Mouse (Mus musculus) neural tube, embryonic 12.5 days (tissue): ENCODE measurements around the gene Timp2. TPM values are rescaled to one million over a fixed set of nuclear protein-coding genes. Genes with fewer than 3 reads are reported as not detected.
A peak's percentile ranks its signal among the peaks of the same experiment; 100 is the strongest.

Source experiments
- ATAC-seq: fragments of 200-750 bp; cut with Nextera tagmentation; 2 replicates; pipeline ENCODE4 v1.8.0; 2017; ENCODE audit warnings: low read depth, mild to moderate bottlenecking, moderate TSS enrichment, moderate library complexity; ENCODE audit not compliant: low FRiP score
- H3K27ac ChIP-seq: fragments of 300-500 bp; sonication (generic); 2 replicates; pipeline ENCODE4 v1.5.1; 2016
- H3K27me3 ChIP-seq: fragments of 300-500 bp; sonication (generic); replicated peaks from 2 replicates; pipeline ENCODE4 v1.6.1; 2016; ENCODE audit warnings: mild to moderate bottlenecking
- H3K36me3 ChIP-seq: fragments of 300-500 bp; sonication (generic); 2 replicates; pipeline ENCODE4 v1.6.1; 2016; ENCODE audit warnings: mild to moderate bottlenecking
- H3K4me1 ChIP-seq: fragments of 300-500 bp; sonication (generic); 2 replicates; pipeline ENCODE4 v1.6.1; 2016
- H3K4me2 ChIP-seq: fragments of 300-500 bp; sonication (generic); replicated peaks from 2 replicates; pipeline ENCODE4 v1.6.1; 2016; ENCODE audit warnings: mild to moderate bottlenecking
- H3K4me3 ChIP-seq: fragments of 300-500 bp; sonication (generic); 2 replicates; pipeline ENCODE4 v1.5.1; 2016
- H3K9ac ChIP-seq: fragments of 300-500 bp; sonication (generic); 2 replicates; pipeline ENCODE4 v1.6.1; 2016; ENCODE audit warnings: mild to moderate bottlenecking
- H3K9me3 ChIP-seq: fragments of 300-500 bp; sonication (generic); 2 replicates; pipeline ENCODE4 v1.6.1; 2016; ENCODE audit warnings: mild to moderate bottlenecking
- WGBS: fragments of 180-500 bp; shearing (Covaris S2); methylation state at CpG from one replicate; pipeline ENCODE4 v1.1.7; 2016; 5-methylcytosine and 5-hydroxymethylcytosine counted together
- polyA plus RNA-seq: library from polyadenylated mRNA; unstranded; fragments of >200 nt; fragmentation: Nextera tagmentation; extraction: Ambion mirVana; gene quantifications from 2 replicates; pipeline ENCODE4 v1.2.1, GENCODE M21; 2016

Timp2 gene
- polyA plus RNA-seq, result 47.1 and 50.0 TPM in 2 replicates

DNA sequence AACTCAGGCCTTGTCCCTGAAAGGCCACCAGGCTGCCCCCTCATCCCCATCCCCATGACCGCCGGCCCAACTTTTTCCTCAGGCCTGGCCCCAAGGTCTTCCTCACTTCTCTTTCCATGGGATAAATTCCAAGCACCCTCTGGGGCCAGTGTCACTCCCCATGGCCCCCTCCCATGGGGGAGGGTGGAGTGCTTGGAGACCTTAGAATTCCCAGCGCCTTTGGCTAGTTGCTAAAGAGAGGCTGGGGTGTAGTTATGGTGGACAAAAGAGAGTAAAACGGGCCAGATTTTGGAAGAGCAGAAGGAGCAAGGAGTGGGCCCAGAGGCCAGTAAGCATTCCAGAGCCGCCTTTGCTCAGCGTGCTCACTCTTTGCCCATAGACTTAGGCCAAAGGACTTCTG lies at the start of gene Timp2:
Gene Timp2, minus strand, starts transcription at position 101 of the 400 bp plus-strand sequence.
- H3K27ac ChIP-seq, result peak within 1 kb of the TSS; percentile 66
- H3K4me3 ChIP-seq, result peak within 1 kb of the TSS; percentile 74
- 30% methylated on average over 6 of the region's 6 CpGs for WGBS
- H3K27me3 ChIP-seq, result no peaks in the 10 kb centered on the region
- no peaks in the 10 kb centered on the region for H3K36me3 ChIP-seq
- H3K9ac ChIP-seq, result peak within 1 kb of the TSS; percentile 92
- no peak for ATAC-seq
- H3K4me1 ChIP-seq, result peaks cover 32% of the 10 kb centered on the region
- no peaks in the 10 kb centered on the region for H3K9me3 ChIP-seq
- H3K4me2 ChIP-seq, result peak within 1 kb of the TSS; percentile 89

DNA sequence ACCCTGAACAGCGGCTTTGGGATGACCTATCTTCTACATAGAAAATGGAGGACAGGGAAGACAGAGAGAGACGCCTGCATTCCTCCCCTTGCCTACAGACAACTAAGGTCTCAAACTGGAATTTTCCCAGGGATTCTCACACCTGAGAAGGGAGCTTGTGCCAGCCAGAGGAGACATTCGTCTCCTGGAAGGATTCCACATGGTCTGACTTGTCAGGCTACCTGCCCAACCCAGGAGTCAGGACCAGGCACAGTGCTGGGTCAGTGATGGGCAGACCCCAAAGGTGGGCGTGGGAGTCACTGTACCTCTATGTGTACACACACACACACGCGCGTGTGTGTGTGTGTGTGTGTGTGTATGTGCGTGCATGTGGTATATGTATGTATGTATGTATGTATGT lies 49.8 kb upstream of the Timp2 start:
- peaks cover 4% of the 10 kb centered on the region for H3K4me1 ChIP-seq
- no peak overlapping the region for H3K9ac ChIP-seq
- H3K36me3 ChIP-seq, result peaks cover 39% of the 10 kb centered on the region
- no peak overlapping the region for H3K4me3 ChIP-seq
- no peak overlapping the region for H3K27ac ChIP-seq
- H3K4me2 ChIP-seq, result no peak overlapping the region
- no peaks in the 10 kb centered on the region for H3K9me3 ChIP-seq
- ATAC-seq, result no peak
- WGBS, result 94% methylated on average over 8 of the region's 8 CpGs
- H3K27me3 ChIP-seq, result no peaks in the 10 kb centered on the region

DNA sequence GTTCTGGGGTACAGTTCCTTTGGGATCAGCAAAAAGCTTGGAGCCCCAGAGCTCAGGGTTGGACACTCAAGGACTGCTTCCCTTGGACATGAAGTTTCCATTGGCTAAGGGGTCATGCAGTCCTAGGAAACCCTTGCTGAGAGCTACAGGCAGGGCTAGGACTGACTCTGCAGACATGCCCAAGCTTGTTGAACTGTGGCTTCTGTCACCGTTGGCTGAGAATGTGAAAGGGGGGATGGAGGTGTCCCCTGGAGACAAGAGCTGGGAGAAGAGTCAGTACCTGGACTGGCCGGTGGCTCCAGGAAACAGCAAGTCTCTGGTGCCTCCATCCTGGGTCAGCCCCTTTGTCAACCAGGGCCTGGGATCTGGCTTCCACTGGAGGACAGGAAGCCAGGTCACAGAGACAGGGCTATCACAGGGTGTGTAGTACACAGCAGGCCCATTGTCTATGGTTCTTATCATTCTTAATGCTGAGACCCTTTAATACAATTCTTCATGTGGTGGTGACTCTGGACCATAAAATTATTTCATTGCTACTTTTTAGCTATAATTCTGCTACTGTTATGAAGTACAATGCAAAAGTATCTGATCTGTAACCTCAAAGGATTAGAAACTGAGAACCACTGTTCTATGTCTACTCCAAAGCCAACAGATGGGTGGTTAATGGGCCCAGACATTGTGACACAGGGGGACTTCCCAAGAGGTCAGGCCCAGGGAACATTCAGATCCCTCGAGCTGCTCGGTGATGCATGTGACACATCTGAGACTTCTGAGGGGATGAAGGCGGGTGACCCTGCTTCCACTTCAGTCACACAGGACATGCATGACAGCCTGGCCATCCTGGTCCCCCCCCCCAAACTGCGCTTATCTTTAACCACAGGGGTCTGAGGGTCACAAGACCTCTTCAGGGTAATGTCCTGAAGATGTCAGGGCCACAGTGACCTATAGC lies 48.7 kb upstream of the Timp2 start:
- Histone ChIP-seq H3K4me2 (no peak overlapping the region), H3K27ac (no peak overlapping the region), H3K4me1 (peaks cover 6% of the 10 kb centered on the region; the same call in 1 of the 2 replicates), H3K9me3 (no peaks in the 10 kb centered on the region), H3K27me3 (no peaks in the 10 kb centered on the region), H3K36me3 (peaks cover 32% of the 10 kb centered on the region), H3K4me3 (no peak overlapping the region), H3K9ac (no peak overlapping the region)
- 78% methylated on average over 6 of the region's 6 CpGs for WGBS
- ATAC-seq, result no peak

DNA sequence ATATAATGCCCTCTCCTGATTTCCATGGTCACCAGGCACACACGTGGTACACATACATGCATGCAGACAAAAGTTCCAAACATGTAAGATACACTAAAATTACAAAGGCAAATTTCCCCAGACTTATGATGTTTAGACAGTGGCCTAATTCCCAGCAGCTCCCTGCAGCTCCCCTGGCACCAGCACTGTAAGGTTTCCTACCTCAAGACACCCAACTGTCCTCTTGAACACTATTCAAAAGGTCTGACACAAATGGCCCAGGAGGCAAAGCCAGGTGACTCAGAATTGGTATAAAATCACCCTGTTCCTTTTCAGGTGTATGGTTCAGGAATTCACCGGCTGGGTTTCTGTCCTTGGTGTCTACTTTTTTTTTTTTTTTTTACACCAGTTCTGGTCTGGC lies 47.6 kb upstream of the Timp2 start:
- no peak for ATAC-seq

DNA sequence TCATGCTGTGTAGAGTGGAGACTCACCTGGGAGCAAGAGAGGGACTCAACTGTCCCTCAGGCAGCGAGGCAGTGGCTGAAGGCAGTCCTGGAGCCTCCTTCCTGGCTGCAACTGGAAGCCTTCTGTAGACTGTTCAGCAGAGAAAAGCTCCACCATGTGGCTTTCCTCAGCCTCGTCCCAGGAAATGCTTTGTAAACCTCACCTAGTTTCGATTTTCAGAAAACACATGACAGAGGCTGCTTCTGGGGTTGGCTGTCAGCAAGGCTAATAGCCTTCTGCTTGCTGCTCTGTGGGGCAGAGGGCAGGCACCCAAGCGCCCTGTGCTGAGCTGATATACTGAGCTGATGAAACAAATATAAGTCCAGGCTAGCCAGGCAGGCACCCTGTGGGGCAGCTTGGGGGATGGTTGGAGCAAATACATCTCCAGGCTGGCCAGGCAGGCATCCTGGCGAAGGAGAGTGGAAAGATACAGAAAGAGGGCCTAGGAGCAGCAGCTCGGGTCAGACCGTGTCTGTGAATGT lies 46.3 kb upstream of the Timp2 start, which contains the start of gene Lgals3bp:
Gene Lgals3bp, minus strand, starts transcription at position 333 of the 521 bp plus-strand sequence.
- no peak for ATAC-seq
- 65% methylated on average over 7 of the region's 7 CpGs for WGBS
- Histone ChIP-seq H3K27me3 (no peaks in the 10 kb centered on the region), H3K4me3 (no peak within 1 kb of the TSS), H3K9ac (no peak within 1 kb of the TSS), H3K9me3 (no peaks in the 10 kb centered on the region), H3K4me2 (no peak within 1 kb of the TSS), H3K27ac (no peak within 1 kb of the TSS), H3K4me1 (peaks cover 6% of the 10 kb centered on the region; the same call in 1 of the 2 replicates), H3K36me3 (peaks cover 13% of the 10 kb centered on the region)

More for the DNA sequence above, 47.6 kb upstream of the Timp2 start:
- H3K36me3 ChIP-seq, result peaks cover 27% of the 10 kb centered on the region
- no peaks in the 10 kb centered on the region for H3K27me3 ChIP-seq
- no peak overlapping the region for H3K4me3 ChIP-seq
- H3K9me3 ChIP-seq, result no peaks in the 10 kb centered on the region
- no peak overlapping the region for H3K4me2 ChIP-seq
- no peak overlapping the region for H3K27ac ChIP-seq
- H3K9ac ChIP-seq, result no peak overlapping the region
- H3K4me1 ChIP-seq, result peaks cover 6% of the 10 kb centered on the region; the same call in 1 of the 2 replicates
- 87% methylated on average over 2 of the region's 2 CpGs for WGBS

DNA sequence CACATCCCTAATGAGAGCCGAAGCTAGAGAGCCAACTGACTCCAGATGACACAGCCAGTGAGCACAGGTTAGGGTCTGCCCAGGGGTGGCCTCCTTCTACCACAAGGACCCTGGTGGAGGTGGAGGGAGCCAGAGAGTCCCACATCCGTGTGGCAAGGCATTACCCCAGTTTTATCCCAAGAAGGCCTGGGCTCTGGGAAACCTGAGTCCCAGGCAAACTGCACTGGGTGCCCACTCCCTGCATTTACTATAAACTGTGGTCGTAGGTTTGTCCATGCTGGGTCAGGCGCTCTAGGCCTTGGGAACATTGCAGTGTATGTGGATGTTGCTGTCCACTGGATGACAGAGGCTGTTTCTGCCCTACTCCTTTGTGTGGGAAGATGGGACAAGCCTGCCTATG lies 45.7 kb upstream of the Timp2 start:
- Histone ChIP-seq H3K9me3 (no peaks in the 10 kb centered on the region), H3K27me3 (no peaks in the 10 kb centered on the region), H3K27ac (no peak overlapping the region), H3K4me2 (no peak overlapping the region), H3K4me1 (peaks cover 6% of the 10 kb centered on the region; the same call in 1 of the 2 replicates), H3K4me3 (no peak overlapping the region), H3K9ac (no peak overlapping the region), H3K36me3 (peaks cover 7% of the 10 kb centered on the region; the same call in 1 of the 2 replicates)
- 89% methylated on average over 4 of the region's 4 CpGs for WGBS
- no peak for ATAC-seq

DNA sequence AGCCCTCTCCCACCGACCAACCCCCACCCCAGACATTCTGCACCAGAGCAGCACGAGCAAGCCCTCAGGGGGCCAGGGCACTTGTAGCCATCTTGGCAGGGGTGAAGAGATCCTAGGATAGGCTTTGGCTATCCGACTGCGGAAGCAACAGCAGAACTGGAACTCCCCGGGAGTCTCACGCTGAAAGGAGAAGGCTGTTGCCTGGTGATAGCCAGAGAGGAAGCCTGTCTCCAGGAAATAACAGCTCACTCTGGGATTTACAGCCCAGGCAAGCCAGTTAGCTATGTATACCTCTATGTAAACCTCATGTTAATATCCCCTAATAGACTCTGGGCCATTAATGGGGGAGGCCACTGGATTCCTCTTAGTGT lies 45.0 kb upstream of the Timp2 start:
- Histone ChIP-seq H3K4me2 (no peak overlapping the region), H3K9me3 (no peaks in the 10 kb centered on the region), H3K4me1 (peaks cover 6% of the 10 kb centered on the region; the same call in 1 of the 2 replicates), H3K9ac (no peak overlapping the region), H3K27me3 (no peaks in the 10 kb centered on the region), H3K4me3 (no peak overlapping the region), H3K27ac (no peak overlapping the region), H3K36me3 (0 out of 2 replicates have a peak, but pooled peaks cover 2% of the 10 kb centered on the region)
- no peak for ATAC-seq
- WGBS, result 44% methylated on average over 6 of the region's 6 CpGs

DNA sequence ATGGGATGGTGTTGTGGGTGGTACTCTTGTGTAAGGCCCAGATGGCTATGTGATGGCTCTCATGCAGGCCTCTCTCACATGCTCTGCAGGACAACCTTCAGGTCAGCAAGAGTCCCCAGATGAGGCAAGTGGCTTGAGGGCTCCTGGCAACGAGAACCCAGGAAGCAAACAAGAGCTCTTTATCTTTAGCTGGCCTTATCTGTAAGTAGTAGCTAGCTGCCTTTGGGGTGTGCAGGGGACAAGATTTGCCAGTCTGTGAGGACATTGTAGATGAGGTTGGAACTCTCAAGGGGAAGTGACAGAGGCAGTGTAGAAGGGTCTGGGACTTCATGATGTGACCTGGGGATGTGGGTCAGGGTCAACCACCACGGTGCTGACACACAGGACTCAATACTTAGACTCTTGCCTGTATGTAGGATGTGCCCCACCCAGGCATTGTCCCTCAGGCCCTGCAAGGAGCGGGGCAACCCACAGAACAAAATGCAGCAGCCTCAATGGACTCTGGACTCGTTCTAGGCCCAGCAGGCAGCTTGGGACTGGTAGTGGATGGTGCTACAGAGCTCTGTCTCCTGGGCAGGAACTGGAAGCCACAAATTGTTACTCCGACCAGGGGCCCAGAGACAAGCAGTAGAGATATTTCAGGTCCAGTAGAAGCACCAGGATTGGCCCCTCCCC lies 44.5 kb upstream of the Timp2 start:
- WGBS, result 76% methylated on average over 5 of the region's 5 CpGs
- Histone ChIP-seq H3K27ac (no peak overlapping the region), H3K9me3 (no peaks in the 10 kb centered on the region), H3K4me2 (no peak overlapping the region), H3K36me3 (no peaks in the 10 kb centered on the region), H3K27me3 (no peaks in the 10 kb centered on the region), H3K4me3 (no peak overlapping the region), H3K4me1 (peaks cover 6% of the 10 kb centered on the region; the same call in 1 of the 2 replicates), H3K9ac (no peak overlapping the region)
- ATAC-seq, result no peak

DNA sequence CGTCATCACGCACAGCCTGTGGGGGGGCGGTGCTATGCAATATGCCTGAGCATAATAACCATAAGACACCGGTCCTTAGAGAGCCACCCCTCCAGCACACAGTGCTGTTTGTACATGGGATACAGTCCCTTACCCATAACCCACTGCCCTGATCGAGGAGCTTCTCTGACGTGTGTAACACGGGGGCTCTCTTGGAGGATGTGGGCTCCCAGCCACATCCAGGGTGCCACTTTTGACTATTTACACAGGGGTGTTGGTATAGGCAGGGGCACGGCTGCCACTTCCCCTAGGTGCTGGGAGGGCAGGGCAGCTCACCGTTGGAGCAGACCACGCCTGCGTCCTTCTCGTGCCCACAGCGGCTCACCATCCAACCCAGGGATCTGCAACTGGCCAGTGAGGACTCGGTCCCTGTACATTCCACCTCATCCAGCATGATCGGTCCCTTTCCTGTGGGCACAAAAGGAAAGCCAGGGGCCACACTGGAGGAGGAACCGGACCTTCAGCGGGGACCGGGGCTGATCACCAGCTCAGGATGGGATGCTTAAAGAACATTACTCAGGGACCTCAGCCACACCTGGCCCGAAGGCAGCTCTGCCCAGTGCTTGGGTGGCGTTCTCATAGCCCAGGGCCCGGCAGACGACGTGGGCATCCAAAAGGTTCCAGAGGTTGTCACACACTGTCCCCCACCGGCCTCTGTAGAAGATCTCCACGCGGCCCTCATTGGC lies 42.4 kb upstream of the Timp2 start:
- Histone ChIP-seq H3K9ac (no peak overlapping the region), H3K4me3 (no peak overlapping the region), H3K4me2 (no peak overlapping the region), H3K4me1 (peaks cover 8% of the 10 kb centered on the region; the same call in 1 of the 2 replicates), H3K9me3 (no peaks in the 10 kb centered on the region), H3K27ac (no peak overlapping the region), H3K36me3 (no peaks in the 10 kb centered on the region), H3K27me3 (no peaks in the 10 kb centered on the region)
- 94% methylated on average over 26 of the region's 26 CpGs for WGBS
- no peak for ATAC-seq

DNA sequence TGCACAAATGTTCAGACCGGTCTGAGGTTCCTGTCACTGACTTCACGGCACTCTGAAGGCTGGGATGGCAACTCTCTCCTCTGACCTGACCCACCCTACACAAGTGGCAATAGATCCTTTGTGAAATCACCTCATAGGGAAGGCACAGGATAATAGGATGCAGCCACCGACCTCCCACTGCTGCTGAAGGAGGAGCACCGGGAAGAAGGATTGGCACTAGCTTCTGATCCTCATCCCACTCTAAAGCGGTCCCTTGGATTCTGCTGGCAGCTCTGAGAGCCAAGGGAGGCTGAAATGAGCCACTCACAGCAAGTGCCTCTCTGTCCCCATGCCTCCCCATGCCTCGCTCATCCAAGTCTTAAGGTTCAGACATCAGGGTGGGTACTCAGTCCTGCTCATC lies 39.0 kb upstream of the Timp2 start:
- 58% methylated on average over 6 of the region's 6 CpGs for WGBS
- Histone ChIP-seq H3K27me3 (no peaks in the 10 kb centered on the region), H3K9me3 (no peaks in the 10 kb centered on the region), H3K4me3 (no peak overlapping the region), H3K9ac (no peak overlapping the region), H3K27ac (no peak overlapping the region), H3K4me1 (0 out of 2 replicates have a peak, but pooled peaks cover 2% of the 10 kb centered on the region), H3K4me2 (no peak overlapping the region), H3K36me3 (no peaks in the 10 kb centered on the region)
- no peak for ATAC-seq

DNA sequence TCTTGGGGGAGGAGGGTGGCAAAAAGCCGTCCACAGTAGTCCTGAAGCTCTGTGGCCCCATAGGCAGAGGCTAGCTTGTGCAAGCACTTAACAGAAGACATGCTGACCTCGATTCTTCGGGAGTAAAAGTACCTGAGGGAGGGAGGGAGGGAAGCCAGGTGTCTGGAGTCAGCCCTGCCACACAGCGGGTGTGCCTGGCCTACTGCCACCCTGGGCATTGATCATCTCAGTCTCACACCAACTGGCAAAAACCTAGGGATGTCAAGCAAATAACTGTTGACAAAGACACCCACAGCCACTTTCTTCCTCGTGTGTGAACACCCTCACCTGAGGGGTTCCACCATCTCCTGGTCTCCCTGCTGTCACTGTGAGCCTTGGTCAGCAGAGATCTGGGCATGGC lies 38.5 kb upstream of the Timp2 start:
- no peak overlapping the region for H3K27ac ChIP-seq
- no peak overlapping the region for H3K9ac ChIP-seq
- H3K36me3 ChIP-seq, result no peaks in the 10 kb centered on the region
- 74% methylated on average over 5 of the region's 5 CpGs for WGBS
- H3K4me1 ChIP-seq, result 0 out of 2 replicates have a peak, but pooled peaks cover 2% of the 10 kb centered on the region
- no peak overlapping the region for H3K4me3 ChIP-seq
- ATAC-seq, result no peak
- no peaks in the 10 kb centered on the region for H3K27me3 ChIP-seq
- no peaks in the 10 kb centered on the region for H3K9me3 ChIP-seq
- no peak overlapping the region for H3K4me2 ChIP-seq
